Mouse (Mus musculus): ENCODE data around the gene Ccdc188. TPM values are rescaled to one million over a fixed set of nuclear protein-coding genes. Genes with fewer than 3 reads are reported as not detected.

Gene Ccdc188
- total and polyA plus RNA-seq, 2 experiments, result not detected

- WGBS, result 93% methylated on average over 7 of the region's 7 CpGs
- no peak overlapping the region for H3K9ac ChIP-seq (ENCODE audit: low read depth, low read length)
Observed at GRCm38 (mm10) chr16:18236676-18237501, 19.2 kb downstream of the Ccdc188 start.

GRCm38 (mm10) chr16:18241581-18241980 lies 23.9 kb downstream of the Ccdc188 start:
- peaks cover 31% of the 10 kb centered on the region for H3K36me3 ChIP-seq (ENCODE audit: control insufficient read depth, insufficient read depth, low read length)
- no peaks in the 10 kb centered on the region for H3K4me1 ChIP-seq (ENCODE audit: control insufficient read depth, insufficient read depth, low read length)
- no peak overlapping the region for H3K27ac ChIP-seq (replicated peaks; ENCODE audit: insufficient read depth, low read depth, low read length)
- WGBS, result 95% methylated on average over 10 of the region's 10 CpGs
- H3K79me2 ChIP-seq (ENCODE audit: control insufficient read depth, insufficient read depth, low read length), result no peaks in the 10 kb centered on the region; the same call in 1 of the 2 replicates
- no peaks in the 10 kb centered on the region for H3K27me3 ChIP-seq (ENCODE audit: control insufficient read depth, insufficient read depth, low read length)
- H3K4me3 ChIP-seq (ENCODE audit: insufficient read depth, low read depth, low read length), result no peak overlapping the region
- no peak for DNase-seq (ENCODE audit: extremely low read depth, low read depth, low spot score)
- no peak overlapping the region for H3K9ac ChIP-seq (ENCODE audit: low read depth, low read length)
- TF ChIP-seq CTCF (IDR thresholded peaks at IDR 0.05; ENCODE audit: low read depth, low read length) (no peak), POLR2A (IDR thresholded peaks at IDR 0.05; ENCODE audit: extremely low read depth, insufficient read depth, low read length) (no peak)

More at GRCm38 (mm10) chr16:18236676-18237501, 19.2 kb downstream of the Ccdc188 start:
- no peak overlapping the region for H3K4me3 ChIP-seq (ENCODE audit: insufficient read depth, low read depth, low read length)
- H3K79me2 ChIP-seq (ENCODE audit: control insufficient read depth, insufficient read depth, low read length), result no peaks in the 10 kb centered on the region
- no peak for DNase-seq (ENCODE audit: extremely low read depth, low read depth, low spot score)
- H3K27me3 ChIP-seq (ENCODE audit: control insufficient read depth, insufficient read depth, low read length), result no peaks in the 10 kb centered on the region
- peaks cover 9% of the 10 kb centered on the region for H3K36me3 ChIP-seq (ENCODE audit: control insufficient read depth, insufficient read depth, low read length)
- no peak for TF ChIP-seq POLR2A (IDR thresholded peaks at IDR 0.05; ENCODE audit: extremely low read depth, insufficient read depth, low read length)
- TF ChIP-seq CTCF (IDR thresholded peaks at IDR 0.05; ENCODE audit: low read depth, low read length), result no peak
- peaks cover 17% of the 10 kb centered on the region for H3K4me1 ChIP-seq (ENCODE audit: control insufficient read depth, insufficient read depth, low read length)
- H3K27ac ChIP-seq (replicated peaks; ENCODE audit: insufficient read depth, low read depth, low read length), result no peak overlapping the region

GRCm38 (mm10) chr16:18247521-18248399 lies 30.1 kb downstream of the Ccdc188 start:
- H3K27ac ChIP-seq (replicated peaks; ENCODE audit: insufficient read depth, low read depth, low read length), result peak overlapping the region; percentile 46
- peak overlapping the region; percentile 89 for H3K4me3 ChIP-seq (ENCODE audit: insufficient read depth, low read depth, low read length)
- peaks cover 23% of the 10 kb centered on the region for H3K36me3 ChIP-seq (ENCODE audit: control insufficient read depth, insufficient read depth, low read length)
- WGBS, result 1% methylated on average over 33 of the region's 33 CpGs
- H3K9ac ChIP-seq (ENCODE audit: low read depth, low read length), result peak overlapping the region; percentile 91
- no peaks in the 10 kb centered on the region for H3K27me3 ChIP-seq (ENCODE audit: control insufficient read depth, insufficient read depth, low read length)
- peaks cover 9% of the 10 kb centered on the region for H3K4me1 ChIP-seq (ENCODE audit: control insufficient read depth, insufficient read depth, low read length)
- H3K79me2 ChIP-seq (ENCODE audit: control insufficient read depth, insufficient read depth, low read length), result peaks cover 10% of the 10 kb centered on the region; the same call in 1 of the 2 replicates
- DNase-seq (ENCODE audit: extremely low read depth, low read depth, low spot score), result peak; percentile 9
- TF ChIP-seq CTCF (IDR thresholded peaks at IDR 0.05; ENCODE audit: low read depth, low read length) (no peak), POLR2A (IDR thresholded peaks at IDR 0.05; ENCODE audit: extremely low read depth, insufficient read depth, low read length) (no peak)

GRCm38 (mm10) chr16:18248433-18249363 lies 31.0 kb downstream of the Ccdc188 start, which contains the start of the genes Trmt2a and Ranbp1:
Trmt2a (plus strand) TSS chr16:18248679.
Ranbp1 (minus strand) TSS chr16:18248732.
- Histone ChIP-seq H3K36me3 (ENCODE audit: control insufficient read depth, insufficient read depth, low read length) (peaks cover 25% of the 10 kb centered on the region), H3K9ac (ENCODE audit: low read depth, low read length) (peak within 1 kb of the TSS; percentile 91), H3K4me1 (ENCODE audit: control insufficient read depth, insufficient read depth, low read length) (peaks cover 9% of the 10 kb centered on the region), H3K27me3 (ENCODE audit: control insufficient read depth, insufficient read depth, low read length) (no peaks in the 10 kb centered on the region), H3K4me3 (ENCODE audit: insufficient read depth, low read depth, low read length) (peak within 1 kb of the TSS; percentile 89), H3K27ac (replicated peaks; ENCODE audit: insufficient read depth, low read depth, low read length) (peak within 1 kb of the TSS; percentile 46), H3K79me2 (ENCODE audit: control insufficient read depth, insufficient read depth, low read length) (peaks cover 10% of the 10 kb centered on the region; the same call in 1 of the 2 replicates)
- TF ChIP-seq POLR2A (IDR thresholded peaks at IDR 0.05; ENCODE audit: extremely low read depth, insufficient read depth, low read length) (peak; percentile 91), CTCF (IDR thresholded peaks at IDR 0.05; ENCODE audit: low read depth, low read length) (no peak)
- under 1% methylated on average over 96 of the region's 102 CpGs for WGBS
- DNase-seq (ENCODE audit: extremely low read depth, low read depth, low spot score), result peak; percentile 87
